Mouse (Mus musculus): ENCODE results near the gene Gm3752. TPM values are rescaled to one million over a fixed set of nuclear protein-coding genes. Genes with fewer than 3 reads are reported as not detected.
"Not testable (repeated sequence)": the region's sequence is repeated elsewhere in the genome, so short reads cannot be mapped to it uniquely, and the experiment has no call there.

The Gm3752 gene
- not detected for total RNA-seq (2021)
- long read RNA-seq, experiment 1, result 0 reads
- long read RNA-seq, experiment 2, result 0 reads

GRCm38 (mm10) chr14:7483662-7484061, at the start of gene Gm3752:
Gm3752 (minus strand) TSS chr14:7483762.
- not testable (repeated sequence) for DNase-seq

- not testable (repeated sequence) for DNase-seq
Measured at GRCm38 (mm10) chr14:7488731-7489130, 5.2 kb upstream of the Gm3752 start.

GRCm38 (mm10) chr14:7450817-7451216, 32.7 kb downstream of the Gm3752 start, which contains the start of gene Gm3755:
Gm3755 (minus strand) TSS chr14:7450917.
- DNase-seq, result not testable (repeated sequence)

GRCm38 (mm10) chr14:7422496-7422895, 61.1 kb downstream of the Gm3752 start:
- not testable (repeated sequence) for DNase-seq

Other genes starting within 250 kb of the Gm3752 start
- gene Gm3727, start 219.0 kb downstream of the Gm3752 start, total RNA-seq (2021), result not detected
- under 1 TPM in 1 of 2 experiments, not detected in 1; 0.15 TPM for gene Gm3739, start 168.7 kb downstream of the Gm3752 start, total RNA-seq (2021)
- not detected for gene Gm5797, start 151.4 kb downstream of the Gm3752 start, total RNA-seq (2021)
- not detected for gene Gm8374, start 118.6 kb downstream of the Gm3752 start, total RNA-seq (2021)
- not detected for gene Gm3755, start 32.8 kb downstream of the Gm3752 start, total RNA-seq (2021)
- under 1 TPM; 0.79 to 0.80 TPM for gene Gm3558, start 84.8 kb upstream of the Gm3752 start, total RNA-seq (2021)
- gene Gm10338, start 111.8 kb upstream of the Gm3752 start, total RNA-seq (2021), result not detected
- gene Gm10128, start 160.2 kb upstream of the Gm3752 start, total RNA-seq (2021), result not detected

All from heart, adult 18-20 months (tissue).